ENCODE assay signal across 21 mouse cellular contexts in the genomic region with DNA sequence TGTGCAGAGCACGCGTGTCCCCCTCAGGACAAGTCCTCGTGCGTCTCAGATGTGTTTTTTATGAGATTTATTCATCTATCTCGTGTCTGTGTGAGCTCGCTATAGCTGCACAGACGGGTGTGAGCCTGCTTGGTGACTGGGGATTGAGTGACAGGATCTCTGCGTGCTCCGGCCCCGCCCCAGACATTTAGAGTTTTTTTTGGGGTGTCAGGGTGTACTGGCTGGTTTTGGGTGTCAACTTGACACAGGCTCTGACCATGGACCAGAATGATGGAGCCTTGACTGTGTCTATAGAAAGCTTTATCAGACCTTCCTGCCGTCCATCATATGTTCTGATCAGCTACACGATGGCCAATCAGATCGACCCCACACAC. TPM values are rescaled to one million over a fixed set of nuclear protein-coding genes. Genes with fewer than 3 reads are reported as not detected.
"Had no signal": no experiment of that assay in that cellular context is flagged by ENCODE, and none has a peak within 500 bp of the region (broad histone marks: within the 10 kb centered on the region; RNA-seq: fewer than 3 reads in every experiment).

No protein-coding gene starts in this region.

- H3K36me3 ChIP-seq: limb, embryonic 10.5 days; liver, embryonic 15.5 days had no signal

- H3K4me1 ChIP-seq: liver, embryonic 15.5 days had no signal

- DNase-seq: kidney, adult 18-20 months; kidney, postnatal 10 days; kidney, postnatal 4 days; lung, adult 2 months; lung, postnatal 36 days; retina, postnatal 1 day; right cerebral cortex, postnatal 4 days; spleen, adult 18-20 months had no signal

- H3K27ac ChIP-seq: layer of hippocampus, adult 2 months; limb, embryonic 10.5 days; liver, embryonic 15.5 days had no signal

- H3K4me3 ChIP-seq: layer of hippocampus, adult 2 months; liver, embryonic 15.5 days had no signal

- H3K9ac ChIP-seq: liver, embryonic 15.5 days had no signal

- ATAC-seq: lung, postnatal 0 days had no signal

- H3K9me3 ChIP-seq: limb, embryonic 10.5 days; liver, embryonic 15.5 days had no signal

RNA-seq across cellular contexts. Expression of gene Lcn4, which starts 8.6 kb away (rescaled TPM):
- total RNA-seq: layer of hippocampus, adult 2 months; layer of hippocampus, postnatal 14 days; left cerebral cortex, adult 18-20 months; left cerebral cortex, postnatal 10 days; monocyte, adult 5-6 weeks had no signal
- polyA plus RNA-seq: kidney, embryonic 14.5 days; limb, embryonic 10.5 days; limb, embryonic 14.5 days; liver, embryonic 11.5 days; liver, embryonic 15.5 days; lung, adult 2 months; lung, postnatal 0 days; midbrain, embryonic 14.5 days; stomach, embryonic 14.5 days had no signal

RNA-seq across cellular contexts. Expression of gene Fam69b, which starts 34.2 kb away (rescaled TPM):
- total RNA-seq: monocyte, adult 5-6 weeks had no signal
